Mouse (Mus musculus) CD4-positive, CD25-positive, alpha-beta regulatory T cell, adult 2 months (primary cell): ENCODE data around the gene Cadm1.

Source experiments
- DNase-seq: peaks from one replicate; pipeline ENCODE4 v3.0.0-alpha.2; 2012; ENCODE audit warnings: low read depth, low spot score

Cadm1 gene

GRCm38 (mm10) chr9:47866001-47866400, 336.0 kb downstream of the Cadm1 start:
- DNase-seq = no peak

GRCm38 (mm10) chr9:47867474-47867873, 337.5 kb downstream of the Cadm1 start:
- DNase-seq = no peak

- no peak for DNase-seq
Measured at GRCm38 (mm10) chr9:47869661-47870060, 339.7 kb downstream of the Cadm1 start.

GRCm38 (mm10) chr9:47876557-47877206, 346.7 kb downstream of the Cadm1 start:
- DNase-seq = no peak

GRCm38 (mm10) chr9:47880171-47880570, 350.2 kb downstream of the Cadm1 start:
- no peak for DNase-seq

- DNase-seq = no peak
Measured at GRCm38 (mm10) chr9:47882372-47882771, 352.4 kb downstream of the Cadm1 start.

GRCm38 (mm10) chr9:47891721-47892120, 361.7 kb downstream of the Cadm1 start:
- DNase-seq = no peak

- no peak for DNase-seq
Measured at GRCm38 (mm10) chr9:47892995-47893394, 363.0 kb downstream of the Cadm1 start.

GRCm38 (mm10) chr9:47894096-47894495, 364.1 kb downstream of the Cadm1 start:
- DNase-seq = no peak

- no peak for DNase-seq
Measured at GRCm38 (mm10) chr9:47894661-47895060, 364.7 kb downstream of the Cadm1 start.

GRCm38 (mm10) chr9:47895121-47895520, 365.1 kb downstream of the Cadm1 start:
- no peak for DNase-seq

- DNase-seq = no peak
Measured at GRCm38 (mm10) chr9:47900734-47901133, 370.8 kb downstream of the Cadm1 start.

- DNase-seq = no peak
Measured at GRCm38 (mm10) chr9:47903661-47904060, 373.7 kb downstream of the Cadm1 start.

GRCm38 (mm10) chr9:47904339-47904922, 374.5 kb downstream of the Cadm1 start:
- no peak for DNase-seq

- DNase-seq = no peak
Measured at GRCm38 (mm10) chr9:47906521-47906920, 376.5 kb downstream of the Cadm1 start.
